12 mouse cellular contexts compared by ENCODE assay signal in genomic region chr12:80833541-80833940, GRCm38 (mm10). TPM values are rescaled to one million over a fixed set of nuclear protein-coding genes. Genes with fewer than 3 reads are reported as not detected.
A peak's percentile ranks its signal among the peaks of the same experiment; 100 is the strongest.
DNase-seq lines count a peak whose midpoint lies in the region; ATAC-seq and TF ChIP-seq lines count a peak whose summit lies in the region.
"Had no signal": no experiment of that assay in that cellular context is flagged by ENCODE, and none has a peak within 500 bp of the region (broad histone marks: within the 10 kb centered on the region; RNA-seq: fewer than 3 reads in every experiment).

No protein-coding gene starts in this region.

- H3K4me2 ChIP-seq in heart, embryonic 14.5 days (ENCODE audit: low read length) = 0 out of 2 replicates have a peak overlapping the region, but pooled peaks have one; percentile 6
- H3K4me2 ChIP-seq: forebrain, embryonic 13.5 days; hindbrain, embryonic 15.5 days; lung, embryonic 15.5 days had no signal

- DNase-seq in layer of hippocampus, adult 2 months (ENCODE audit: low spot score in 2 of 2) = no peak
- DNase-seq in layer of hippocampus, adult 8-10 months (ENCODE audit: low spot score in 2 of 2) = no peak
- DNase-seq in Patski (ENCODE audit: low read depth, low spot score) (peak; percentile 63), adipocyte (ENCODE audit: low spot score) (no peak)
- no peak for DNase-seq in urinary bladder, postnatal 25 days (ENCODE audit: low spot score)
- DNase-seq in cerebellum, adult 8-10 months = no peak

- CTCF ChIA-PET in Patski (lab: Charles Lee) = no interaction called here

- no peaks in the 10 kb centered on the region for H3K27me3 ChIP-seq in Patski
- no peaks in the 10 kb centered on the region for H3K27me3 ChIP-seq in heart, embryonic 14.5 days (ENCODE audit: control insufficient read depth, insufficient read depth, low read length)
- H3K27me3 ChIP-seq: forebrain, embryonic 13.5 days; hindbrain, embryonic 15.5 days; lung, embryonic 15.5 days had no signal

- H3K4me3 ChIP-seq in layer of hippocampus, adult 2 months = no peak overlapping the region
- no peak overlapping the region for H3K4me3 ChIP-seq in heart, embryonic 14.5 days (ENCODE audit: control insufficient read depth in 1 of 2, insufficient read depth in 1 of 2, low read depth in 1 of 2, low read length in 2 of 2)
- H3K4me3 ChIP-seq: embryonic facial prominence, embryonic 10.5 days; forebrain, embryonic 13.5 days; hindbrain, embryonic 15.5 days; lung, embryonic 15.5 days had no signal

- POLR2A ChIA-PET in Patski (lab: Charles Lee) = interaction anchor here (0.8 to 1.3 kb wide), 2 partner anchors 9 to 13 kb away, joined by 3 read pairs; no protein-coding TSS in a partner anchor

- TF ChIP-seq CTCF in layer of hippocampus, adult 2 months (conservative IDR thresholded peaks at IDR 0.05) = peak; percentile 60
- peak; percentile 15 for TF ChIP-seq CTCF in Patski (IDR thresholded peaks at IDR 0.05)

- ATAC-seq in Patski = peak; percentile 65
- no peak for ATAC-seq in heart, embryonic 14.5 days (ENCODE audit: insufficient number of reproducible peaks, insufficient read depth, low FRiP score, low read depth)
- peak; percentile 71 for ATAC-seq in megakaryocyte progenitor cell, adult 5-6 weeks (replicated peaks; ENCODE audit: poor library complexity)
- ATAC-seq: forebrain, embryonic 13.5 days had no signal

- no peaks in the 10 kb centered on the region for H3K9me3 ChIP-seq in heart, embryonic 14.5 days (ENCODE audit: control insufficient read depth, low read length)
- H3K9me3 ChIP-seq: embryonic facial prominence, embryonic 10.5 days; forebrain, embryonic 13.5 days; hindbrain, embryonic 15.5 days; lung, embryonic 15.5 days had no signal

- WGBS in heart, embryonic 14.5 days = 12% methylated on average over 2 of the region's 2 CpGs

- peaks cover 12% of the 10 kb centered on the region; the same call in 1 of the 2 replicates for H3K36me3 ChIP-seq in heart, embryonic 14.5 days (ENCODE audit: control insufficient read depth, insufficient read depth, low read length)
- H3K36me3 ChIP-seq: hindbrain, embryonic 15.5 days had no signal

- peak overlapping the region; percentile 37 for H3K27ac ChIP-seq in layer of hippocampus, adult 2 months
- H3K27ac ChIP-seq in heart, embryonic 14.5 days (replicated peaks in 1 of 2; ENCODE audit: control insufficient read depth in 1 of 2, insufficient read depth in 1 of 2, low read depth in 2 of 2, low read length in 2 of 2) = no peak overlapping the region; a peak in 1 of 4 replicates
- H3K27ac ChIP-seq: embryonic facial prominence, embryonic 10.5 days; forebrain, embryonic 13.5 days; hindbrain, embryonic 15.5 days; lung, embryonic 15.5 days had no signal

- H3K9ac ChIP-seq in heart, embryonic 14.5 days (ENCODE audit: low read length) = no peak overlapping the region
- H3K9ac ChIP-seq: forebrain, embryonic 13.5 days; hindbrain, embryonic 15.5 days; lung, embryonic 15.5 days had no signal

- peaks cover 6 to 27% of the 10 kb centered on the region in 2 experiments for H3K4me1 ChIP-seq in heart, embryonic 14.5 days (ENCODE audit: control insufficient read depth in 2 of 2, insufficient read depth in 2 of 2, low read length in 2 of 2)
- H3K4me1 ChIP-seq: embryonic facial prominence, embryonic 10.5 days had no signal

- in situ Hi-C loops in Patski (cut with MboI; ENCODE audit: low pct_unique_long_range_greater_than_20kb) = no loop called here

RNA-seq across cellular contexts. Expression of gene Susd6, which starts 43.2 kb away (rescaled TPM):
- 10 to 100 TPM; 71.6 to 72.1 TPM for total RNA-seq in layer of hippocampus, adult 2 months (2021)
- total RNA-seq in layer of hippocampus, adult 8-10 months (2022) = 10 to 100 TPM; 62.8 to 67.0 (median 65.0) TPM
- polyA plus RNA-seq in Patski (2021) = 86.2 TPM
- 22.3 and 22.5 TPM in 2 replicates for polyA plus RNA-seq in heart, embryonic 14.5 days (2014; fragmentation: Nextera tagmentation; extraction: Ambion mirVana)
- 12.8 and 14.5 TPM in 2 replicates for total RNA-seq in megakaryocyte progenitor cell, adult 5-6 weeks (2015)
- total RNA-seq in megakaryocyte progenitor cell, adult 5-6 weeks (2017) = 15.9 and 19.4 TPM in 2 replicates
